Mouse (Mus musculus) megakaryocyte, embryonic 14.5 days (primary cell): ENCODE measurements around the gene Tns4.

Source experiments
- FLI1 ChIP-seq: IDR thresholded peaks from 2 replicates; pipeline ENCODE4 v1.6.1; 2012; ENCODE audit warnings: low read length, inconsistent platforms, mixed read lengths
- GATA1 ChIP-seq: IDR thresholded peaks from 3 replicates; pipeline ENCODE4 v1.6.1; 2012; ENCODE audit warnings: mixed read lengths, low read length, inconsistent platforms, borderline replicate concordance

- TF ChIP-seq GATA1 (no peak), FLI1 (no peak)
Measured at GRCm38 (mm10) chr11:99112700-99113099, 23.6 kb upstream of the Tns4 start.
